Mouse (Mus musculus): Measurements from ENCODE around the gene Retnlg.
"Not testable (repeated sequence)": the region's sequence is repeated elsewhere in the genome, so short reads cannot be mapped to it uniquely, and the experiment has no call there.

Gene Retnlg

GRCm38 (mm10) chr16:48872321-48872720 lies at the start of gene Retnlg:
TSS of gene Retnlg (plus strand) at chr16:48872621.
- Histone ChIP-seq H3K4me3 (replicated peaks; ENCODE audit: low read length) (no peak within 1 kb of the TSS), H3K4me1 (replicated peaks; ENCODE audit: low read depth, low read length) (peaks cover 9% of the 10 kb centered on the region), H3K36me3 (ENCODE audit: insufficient read depth, low read length) (no peaks in the 10 kb centered on the region), H3K27me3 (ENCODE audit: insufficient read depth, low read length) (no peaks in the 10 kb centered on the region), H3K9me3 (ENCODE audit: low read length) (no peaks in the 10 kb centered on the region)
- TF ChIP-seq NANOG (IDR thresholded peaks at IDR 0.05; ENCODE audit: borderline replicate concordance, low read length), result no peak
- no peak for TF ChIP-seq CTCF (conservative IDR thresholded peaks at IDR 0.05; ENCODE audit: low read length)
- no peak for TF ChIP-seq POU5F1 (IDR thresholded peaks at IDR 0.05; ENCODE audit: borderline replicate concordance, low read length)

GRCm38 (mm10) chr16:48826474-48826873 lies 45.9 kb upstream of the Retnlg start:
- Histone ChIP-seq H3K27me3 (ENCODE audit: insufficient read depth, low read length) (no peaks in the 10 kb centered on the region), H3K4me1 (replicated peaks; ENCODE audit: low read depth, low read length) (no peaks in the 10 kb centered on the region), H3K4me3 (replicated peaks; ENCODE audit: low read length) (no peak overlapping the region), H3K36me3 (ENCODE audit: insufficient read depth, low read length) (no peaks in the 10 kb centered on the region), H3K9me3 (ENCODE audit: low read length) (no peaks in the 10 kb centered on the region)
- no peak for TF ChIP-seq CTCF (conservative IDR thresholded peaks at IDR 0.05; ENCODE audit: low read length)
- TF ChIP-seq NANOG (IDR thresholded peaks at IDR 0.05; ENCODE audit: borderline replicate concordance, low read length), result no peak
- no peak for TF ChIP-seq POU5F1 (IDR thresholded peaks at IDR 0.05; ENCODE audit: borderline replicate concordance, low read length)

GRCm38 (mm10) chr16:48827625-48828024 lies 44.8 kb upstream of the Retnlg start:
- TF ChIP-seq POU5F1 (IDR thresholded peaks at IDR 0.05; ENCODE audit: borderline replicate concordance, low read length), result no peak
- TF ChIP-seq NANOG (IDR thresholded peaks at IDR 0.05; ENCODE audit: borderline replicate concordance, low read length), result no peak
- TF ChIP-seq CTCF (conservative IDR thresholded peaks at IDR 0.05; ENCODE audit: low read length), result no peak
- H3K4me3 ChIP-seq (replicated peaks; ENCODE audit: low read length), result no peak overlapping the region
- no peaks in the 10 kb centered on the region for H3K36me3 ChIP-seq (ENCODE audit: insufficient read depth, low read length)
- no peaks in the 10 kb centered on the region for H3K4me1 ChIP-seq (replicated peaks; ENCODE audit: low read depth, low read length)
- no peaks in the 10 kb centered on the region for H3K9me3 ChIP-seq (ENCODE audit: low read length)
- H3K27me3 ChIP-seq (ENCODE audit: insufficient read depth, low read length), result no peaks in the 10 kb centered on the region

- H3K36me3 ChIP-seq (ENCODE audit: insufficient read depth, low read length), result no peaks in the 10 kb centered on the region
- H3K4me1 ChIP-seq (replicated peaks; ENCODE audit: low read depth, low read length), result no peaks in the 10 kb centered on the region
- no peaks in the 10 kb centered on the region for H3K9me3 ChIP-seq (ENCODE audit: low read length)
- H3K4me3 ChIP-seq (replicated peaks; ENCODE audit: low read length), result no peak overlapping the region
- no peaks in the 10 kb centered on the region for H3K27me3 ChIP-seq (ENCODE audit: insufficient read depth, low read length)
- TF ChIP-seq NANOG (IDR thresholded peaks at IDR 0.05; ENCODE audit: borderline replicate concordance, low read length), result no peak
- TF ChIP-seq POU5F1 (IDR thresholded peaks at IDR 0.05; ENCODE audit: borderline replicate concordance, low read length), result no peak
- no peak for TF ChIP-seq CTCF (conservative IDR thresholded peaks at IDR 0.05; ENCODE audit: low read length)
Observed at GRCm38 (mm10) chr16:48829060-48829459, 43.4 kb upstream of the Retnlg start.

- no peak for TF ChIP-seq CTCF (conservative IDR thresholded peaks at IDR 0.05; ENCODE audit: low read length)
- TF ChIP-seq NANOG (IDR thresholded peaks at IDR 0.05; ENCODE audit: borderline replicate concordance, low read length), result no peak
- no peak for TF ChIP-seq POU5F1 (IDR thresholded peaks at IDR 0.05; ENCODE audit: borderline replicate concordance, low read length)
- Histone ChIP-seq H3K4me1 (replicated peaks; ENCODE audit: low read depth, low read length) (no peaks in the 10 kb centered on the region), H3K36me3 (ENCODE audit: insufficient read depth, low read length) (no peaks in the 10 kb centered on the region), H3K9me3 (ENCODE audit: low read length) (no peaks in the 10 kb centered on the region), H3K4me3 (replicated peaks; ENCODE audit: low read length) (no peak overlapping the region), H3K27me3 (ENCODE audit: insufficient read depth, low read length) (no peaks in the 10 kb centered on the region)
Observed at GRCm38 (mm10) chr16:48832055-48832454, 40.4 kb upstream of the Retnlg start.

- not testable (repeated sequence) for H3K27me3 ChIP-seq (ENCODE audit: insufficient read depth, low read length); H3K4me1 ChIP-seq (replicated peaks; ENCODE audit: low read depth, low read length); H3K4me3 ChIP-seq (replicated peaks; ENCODE audit: low read length); H3K36me3 ChIP-seq (ENCODE audit: insufficient read depth, low read length); H3K9me3 ChIP-seq (ENCODE audit: low read length)
Observed at GRCm38 (mm10) chr16:48833626-48834025, 38.8 kb upstream of the Retnlg start.

- Histone ChIP-seq H3K9me3 (ENCODE audit: low read length) (no peaks in the 10 kb centered on the region), H3K36me3 (ENCODE audit: insufficient read depth, low read length) (no peaks in the 10 kb centered on the region), H3K4me3 (replicated peaks; ENCODE audit: low read length) (no peak within 1 kb of the TSS), H3K4me1 (replicated peaks; ENCODE audit: low read depth, low read length) (no peaks in the 10 kb centered on the region), H3K27me3 (ENCODE audit: insufficient read depth, low read length) (no peaks in the 10 kb centered on the region)
- no peak for TF ChIP-seq POU5F1 (IDR thresholded peaks at IDR 0.05; ENCODE audit: borderline replicate concordance, low read length)
- no peak for TF ChIP-seq NANOG (IDR thresholded peaks at IDR 0.05; ENCODE audit: borderline replicate concordance, low read length)
- TF ChIP-seq CTCF (conservative IDR thresholded peaks at IDR 0.05; ENCODE audit: low read length), result no peak
Observed at GRCm38 (mm10) chr16:48842266-48842665, 30.2 kb upstream of the Retnlg start, which contains the start of gene Retnla. TSS of gene Retnla (plus strand) at chr16:48842551.

- H3K4me1 ChIP-seq (replicated peaks; ENCODE audit: low read depth, low read length), result no peaks in the 10 kb centered on the region
- H3K4me3 ChIP-seq (replicated peaks; ENCODE audit: low read length), result no peak overlapping the region
- H3K27me3 ChIP-seq (ENCODE audit: insufficient read depth, low read length), result no peaks in the 10 kb centered on the region
- TF ChIP-seq NANOG (IDR thresholded peaks at IDR 0.05; ENCODE audit: borderline replicate concordance, low read length) (no peak), CTCF (conservative IDR thresholded peaks at IDR 0.05; ENCODE audit: low read length) (no peak), POU5F1 (IDR thresholded peaks at IDR 0.05; ENCODE audit: borderline replicate concordance, low read length) (no peak)
- H3K9me3 ChIP-seq (ENCODE audit: low read length), result no peaks in the 10 kb centered on the region
- no peaks in the 10 kb centered on the region for H3K36me3 ChIP-seq (ENCODE audit: insufficient read depth, low read length)
Observed at GRCm38 (mm10) chr16:48843671-48844386, 28.6 kb upstream of the Retnlg start.

- not testable (repeated sequence) for H3K4me3 ChIP-seq (replicated peaks; ENCODE audit: low read length); H3K36me3 ChIP-seq (ENCODE audit: insufficient read depth, low read length); H3K4me1 ChIP-seq (replicated peaks; ENCODE audit: low read depth, low read length); H3K9me3 ChIP-seq (ENCODE audit: low read length); H3K27me3 ChIP-seq (ENCODE audit: insufficient read depth, low read length)
Observed at GRCm38 (mm10) chr16:48865004-48865403, 7.4 kb upstream of the Retnlg start.
